Mouse (Mus musculus) midbrain, embryonic 15.5 days (tissue): ENCODE data around the gene Nudc. TPM values are rescaled to one million over a fixed set of nuclear protein-coding genes. Genes with fewer than 3 reads are reported as not detected.

Experiments
- microRNA-seq: library from miRNA; unstranded; fragments of <30 nt; microRNA quantifications from one replicate; pipeline ENCODE4, GENCODE M21; 2016
- polyA plus RNA-seq: library from polyadenylated mRNA; unstranded; fragments of >200 nt; fragmentation: Nextera tagmentation; extraction: Ambion mirVana; gene quantifications from 2 replicates; pipeline ENCODE4 v1.2.1, GENCODE M21; 2015

Nudc gene
- polyA plus RNA-seq, 1 experiment from 2014 or later = 255 TPM

Small RNA genes within 50 kb of the gene (microRNA-seq; reads per million reads assigned to microRNA genes)
- gene Gm23158 = not detected

Other genes with a start within 250 kb of the Nudc start
- 23.2 and 26.3 TPM in 2 replicates for gene Wdtc1, start 192.5 kb downstream of the Nudc start, polyA plus RNA-seq
- gene Slc9a1, start 176.3 kb downstream of the Nudc start, polyA plus RNA-seq = 9.9 and 11.1 TPM in 2 replicates
- 0.22 and 0.37 TPM in 2 replicates for gene Tent5b, start 65.9 kb downstream of the Nudc start, polyA plus RNA-seq
- gene Trnp1, start 47.4 kb downstream of the Nudc start, polyA plus RNA-seq = 6.4 and 6.9 TPM in 2 replicates
- 0.95 and 0.99 TPM in 2 replicates for gene Kdf1, start 27.0 kb downstream of the Nudc start, polyA plus RNA-seq
- gene Nr0b2, start 7.4 kb upstream of the Nudc start, polyA plus RNA-seq = 0.15 TPM in 1 of 2 replicates, not detected in the other
- 8.1 and 9.1 TPM in 2 replicates for gene Gpatch3, start 28.7 kb upstream of the Nudc start, polyA plus RNA-seq
- gene Gpn2, start 38.4 kb upstream of the Nudc start, polyA plus RNA-seq = 18.2 and 21.2 TPM in 2 replicates
- 1.2 and 3.4 TPM in 2 replicates for gene Sfn, start 56.2 kb upstream of the Nudc start, polyA plus RNA-seq
- 6.4 and 9.3 TPM in 2 replicates for gene Zdhhc18, start 104.2 kb upstream of the Nudc start, polyA plus RNA-seq
- gene Pigv, start 126.7 kb upstream of the Nudc start, polyA plus RNA-seq = 16.0 and 16.2 TPM in 2 replicates
- 37.9 and 39.3 TPM in 2 replicates for gene Arid1a, start 210.8 kb upstream of the Nudc start, polyA plus RNA-seq